Mouse (Mus musculus): ENCODE results near the gene Noa1. TPM values are rescaled to one million over a fixed set of nuclear protein-coding genes. Genes with fewer than 3 reads are reported as not detected.

Gene Noa1
- total RNA-seq, 2 experiments from 2014 or later, result 24.5 to 24.8 TPM

DNA sequence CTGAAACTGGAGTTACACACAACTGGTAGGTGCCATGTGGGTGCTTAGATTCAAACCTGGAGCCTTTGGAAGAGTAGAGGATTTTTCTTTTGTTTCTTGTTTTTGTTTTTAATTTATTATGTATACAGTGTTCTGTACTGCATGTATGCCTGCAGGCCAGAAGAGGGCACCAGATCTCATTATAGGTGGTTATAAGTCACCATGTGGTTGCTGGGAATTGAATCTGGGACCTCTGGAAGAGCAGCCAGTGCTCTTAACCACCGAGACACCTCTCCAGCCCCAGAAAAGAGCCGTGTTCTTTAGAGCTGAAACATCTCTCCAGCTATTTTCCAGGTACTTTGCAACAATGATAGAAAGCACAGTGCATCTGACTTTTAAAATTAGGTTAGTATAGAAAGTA lies 19.3 kb downstream of the Noa1 start:
- DNase-seq (ENCODE audit: low spot score in 2 of 2), result no peak

DNA sequence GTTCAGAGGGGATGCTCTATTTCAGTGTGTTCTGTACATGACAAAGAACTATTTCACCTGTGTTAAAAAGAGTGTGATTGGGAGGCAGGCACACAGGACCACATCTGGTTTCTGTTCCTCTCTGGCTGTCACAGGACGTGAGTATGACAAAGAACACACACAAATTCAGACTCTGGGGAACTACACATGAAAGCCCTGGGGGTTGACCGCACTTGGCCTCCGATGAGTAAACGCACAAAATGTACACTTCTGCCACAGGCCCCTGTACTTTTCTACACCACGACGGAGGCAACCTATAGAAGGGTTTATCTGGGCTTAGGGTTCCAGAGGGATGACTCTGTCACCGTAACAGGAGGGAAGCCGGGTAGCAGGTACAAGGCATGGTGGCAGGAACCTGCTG lies 20.2 kb downstream of the Noa1 start:
- no peak for DNase-seq (ENCODE audit: low spot score in 2 of 2)

DNA sequence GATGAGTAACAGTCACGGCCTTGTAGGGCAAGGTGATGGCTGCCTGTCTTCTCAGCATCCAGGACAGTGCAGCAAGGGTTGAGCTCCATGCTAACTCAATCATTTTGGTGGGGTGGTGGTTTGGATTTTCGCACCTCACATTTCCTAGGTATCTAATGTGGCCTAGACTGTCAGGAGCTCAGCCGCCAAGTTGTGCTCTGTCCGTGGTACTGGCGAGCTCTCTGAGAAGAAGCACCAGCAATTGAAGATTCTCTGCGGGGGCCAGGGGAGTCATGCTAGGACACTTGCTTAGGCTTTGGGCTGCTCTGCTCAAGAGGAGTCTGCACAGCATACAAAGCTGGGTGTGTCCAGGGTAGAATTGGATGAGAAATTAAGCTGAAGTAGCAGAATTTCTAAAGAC lies 22.0 kb downstream of the Noa1 start:
- DNase-seq (ENCODE audit: low spot score in 2 of 2), result no peak

DNA sequence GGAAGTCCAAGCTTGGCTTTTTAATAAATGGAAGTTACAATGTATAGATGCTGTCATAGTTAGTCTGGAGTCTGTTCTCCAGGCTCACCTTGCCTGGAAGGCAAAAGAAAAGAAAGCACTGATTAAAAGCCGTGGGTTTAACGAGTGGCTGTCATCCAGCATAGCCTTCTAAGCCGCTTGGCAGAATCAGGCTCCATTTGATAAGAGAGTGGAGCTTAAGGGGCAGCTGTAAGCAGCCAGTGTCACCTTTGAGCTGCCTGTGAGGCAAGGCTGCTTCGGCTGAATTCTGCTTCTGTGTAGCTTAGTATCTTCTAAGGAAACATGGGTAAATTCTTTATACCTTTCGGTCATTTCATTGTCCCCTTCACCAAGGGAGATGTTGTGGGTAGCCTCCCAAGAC lies 23.0 kb downstream of the Noa1 start:
- DNase-seq (ENCODE audit: low spot score in 2 of 2), result no peak

DNA sequence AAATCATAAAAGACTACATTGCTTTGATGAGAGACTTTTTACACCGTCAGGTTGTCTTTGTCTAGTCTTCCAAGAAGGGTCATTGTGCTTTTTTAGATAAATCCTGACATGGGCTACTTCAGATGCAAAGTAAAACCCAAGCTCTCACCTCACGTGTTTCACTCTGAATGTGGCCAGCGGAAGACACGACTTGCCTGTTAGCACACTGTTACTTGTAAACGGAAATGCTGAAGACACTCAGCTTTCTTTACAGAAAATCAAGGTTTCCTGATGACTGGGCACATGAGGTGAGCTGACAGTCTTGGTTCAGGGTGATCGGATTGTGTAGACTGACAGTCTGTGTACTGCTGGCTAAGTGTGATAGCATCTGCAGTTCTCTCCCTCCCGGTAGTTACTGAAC lies 24.2 kb downstream of the Noa1 start:
- no peak for DNase-seq (ENCODE audit: low spot score in 2 of 2)

DNA sequence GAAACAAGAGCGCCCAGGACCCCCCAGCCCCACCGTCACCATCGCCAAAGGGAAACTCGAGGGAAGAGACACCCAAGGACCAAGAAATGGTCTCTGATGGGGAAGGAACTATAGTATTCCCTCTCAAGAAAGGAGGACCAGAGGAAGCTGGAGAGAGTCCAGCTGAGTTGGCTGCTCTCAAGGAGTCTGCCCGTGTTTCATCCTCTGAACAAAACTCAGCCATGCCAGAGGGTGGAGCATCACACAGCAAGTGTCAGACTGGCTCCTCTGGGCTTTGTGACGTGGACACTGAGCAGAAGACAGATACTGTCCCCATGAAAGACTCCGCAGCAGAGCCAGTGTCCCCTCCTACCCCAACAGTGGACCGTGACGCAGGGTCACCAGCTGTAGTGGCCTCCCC lies 27.6 kb downstream of the Noa1 start:
- no peak for DNase-seq (ENCODE audit: low spot score in 2 of 2)

DNA sequence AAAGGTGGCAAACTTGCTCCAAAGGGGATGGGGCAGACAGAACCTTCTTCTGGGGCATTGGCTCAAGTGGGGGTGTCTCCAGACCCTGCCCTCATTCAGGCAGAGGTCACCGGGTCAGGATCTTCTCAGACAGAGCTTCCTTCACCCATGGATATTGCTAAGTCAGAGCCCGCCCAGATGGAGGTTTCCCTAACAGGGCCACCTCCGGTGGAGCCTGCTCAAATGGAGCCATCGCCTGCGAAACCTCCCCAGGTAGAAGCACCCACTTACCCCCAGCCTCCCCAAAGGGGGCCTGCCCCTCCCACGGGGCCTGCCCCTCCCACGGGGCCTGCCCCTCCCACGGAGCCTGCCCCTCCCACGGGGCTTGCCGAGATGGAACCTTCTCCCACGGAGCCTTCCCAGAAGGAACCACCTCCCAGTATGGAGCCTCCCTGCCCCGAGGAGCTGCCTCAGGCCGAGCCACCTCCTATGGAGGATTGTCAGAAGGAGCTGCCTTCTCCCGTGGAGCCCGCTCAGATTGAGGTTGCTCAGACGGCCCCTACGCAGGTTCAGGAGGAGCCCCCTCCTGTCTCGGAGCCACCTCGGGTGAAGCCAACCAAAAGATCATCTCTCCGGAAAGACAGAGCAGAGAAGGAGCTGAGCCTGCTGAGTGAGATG lies 28.2 kb downstream of the Noa1 start:
- DNase-seq (ENCODE audit: low spot score in 2 of 2), result no peak

DNA sequence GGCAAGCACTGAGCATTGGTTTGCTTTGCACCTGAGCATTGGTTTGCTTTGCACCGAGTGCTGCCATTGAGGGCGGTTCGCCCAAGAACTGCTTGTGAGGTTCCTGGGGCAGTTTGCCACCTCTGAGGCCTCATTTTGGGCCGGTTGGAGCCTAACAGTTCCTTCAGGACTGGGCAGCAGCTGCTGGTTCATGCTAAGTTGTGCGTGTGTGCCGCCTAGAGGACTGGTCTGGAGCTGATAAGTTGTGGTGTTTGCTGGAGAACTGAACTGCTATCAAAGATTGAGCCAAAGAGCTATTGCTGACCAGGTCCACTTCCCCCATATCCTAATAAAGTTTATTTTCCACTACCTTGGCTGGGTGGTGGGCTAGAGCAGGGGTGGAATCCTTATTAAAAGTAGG lies 32.7 kb downstream of the Noa1 start:
- DNase-seq (ENCODE audit: low spot score in 2 of 2), result no peak

DNA sequence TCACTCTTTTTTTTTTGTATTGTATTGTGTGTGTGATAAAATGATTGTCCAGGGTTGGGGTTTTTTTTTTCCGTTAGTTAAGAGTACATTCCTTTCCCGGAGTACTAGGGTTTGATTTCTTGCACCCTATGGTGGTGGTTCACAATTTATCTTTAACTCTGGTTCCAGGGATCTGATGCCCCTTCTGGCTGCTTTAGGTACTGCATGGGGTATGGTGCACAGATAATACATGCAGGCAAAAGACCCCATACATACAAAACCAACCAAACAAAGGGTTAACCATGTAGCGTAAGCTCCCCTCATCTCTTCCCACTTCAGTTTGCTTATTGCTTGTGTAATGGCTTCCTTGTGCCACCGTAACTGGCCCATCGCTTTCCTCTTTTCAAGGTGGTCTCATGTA lies 33.9 kb downstream of the Noa1 start:
- peak in 1 of 2 experiments; percentile 8 for DNase-seq (ENCODE audit: low spot score in 2 of 2)

DNA sequence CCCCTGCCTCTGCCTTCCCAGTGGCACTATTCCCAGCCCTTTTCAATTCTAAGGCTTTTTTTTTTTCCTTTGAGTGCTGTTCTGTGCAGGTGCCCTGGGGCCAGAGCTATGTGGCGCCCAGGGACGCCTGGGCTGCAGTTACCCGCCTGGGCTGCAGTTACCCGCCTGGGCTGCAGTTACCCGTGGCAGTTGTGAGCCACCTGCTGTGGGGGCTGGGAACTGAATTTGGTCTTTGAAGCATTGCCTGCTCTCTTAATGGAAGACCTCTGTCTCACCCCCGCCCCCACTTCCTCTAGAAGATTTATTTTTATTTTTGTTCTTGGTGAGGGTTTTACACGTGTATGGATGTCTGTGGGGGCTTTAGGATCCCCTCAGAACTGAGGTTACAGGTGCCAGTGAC lies 36.7 kb downstream of the Noa1 start:
- no peak for DNase-seq (ENCODE audit: low spot score in 2 of 2)

DNA sequence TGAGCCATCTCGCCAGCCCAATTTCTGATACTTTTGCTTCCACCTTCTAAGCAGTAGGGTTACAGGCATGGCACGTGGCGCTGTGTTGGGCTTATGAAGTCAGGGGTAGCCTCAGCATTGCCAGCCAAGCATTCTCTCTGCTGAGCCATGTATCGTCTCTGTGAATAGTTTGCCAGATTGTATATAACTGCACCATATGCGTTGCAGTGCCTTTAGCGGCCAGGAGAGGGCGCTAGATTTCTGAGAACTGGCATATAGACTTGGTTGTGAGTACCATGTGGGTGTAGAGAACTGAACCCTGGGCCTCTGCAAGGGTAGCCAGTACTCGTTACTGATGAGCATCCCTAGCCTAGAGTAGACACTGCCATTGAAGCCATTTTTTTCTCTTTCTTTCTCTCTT lies 40.5 kb downstream of the Noa1 start:
- DNase-seq (ENCODE audit: low spot score in 2 of 2), result no peak

DNA sequence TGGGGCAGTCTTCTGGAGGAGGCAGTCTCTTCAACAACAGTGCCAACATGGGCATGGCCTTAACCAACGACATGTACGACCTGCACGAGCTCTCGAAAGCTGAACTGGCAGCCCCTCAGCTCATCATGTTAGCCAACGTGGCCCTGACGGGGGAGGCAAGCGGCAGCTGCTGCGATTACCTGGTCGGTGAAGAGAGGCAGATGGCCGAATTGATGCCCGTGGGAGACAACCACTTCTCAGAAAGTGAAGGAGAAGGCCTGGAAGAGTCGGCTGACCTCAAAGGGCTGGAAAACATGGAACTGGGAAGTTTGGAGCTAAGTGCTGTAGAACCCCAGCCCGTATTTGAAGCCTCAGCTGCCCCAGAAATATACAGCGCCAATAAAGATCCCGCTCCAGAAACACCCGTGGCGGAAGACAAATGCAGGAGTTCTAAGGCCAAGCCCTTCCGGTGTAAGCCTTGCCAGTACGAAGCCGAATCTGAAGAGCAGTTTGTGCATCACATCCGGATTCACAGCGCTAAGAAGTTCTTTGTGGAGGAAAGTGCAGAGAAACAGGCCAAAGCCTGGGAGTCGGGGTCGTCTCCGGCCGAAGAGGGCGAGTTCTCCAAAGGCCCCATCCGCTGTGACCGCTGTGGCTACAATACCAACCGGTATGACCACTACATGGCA lies 41.8 kb downstream of the Noa1 start:
- no peak for DNase-seq (ENCODE audit: low spot score in 2 of 2)

DNA sequence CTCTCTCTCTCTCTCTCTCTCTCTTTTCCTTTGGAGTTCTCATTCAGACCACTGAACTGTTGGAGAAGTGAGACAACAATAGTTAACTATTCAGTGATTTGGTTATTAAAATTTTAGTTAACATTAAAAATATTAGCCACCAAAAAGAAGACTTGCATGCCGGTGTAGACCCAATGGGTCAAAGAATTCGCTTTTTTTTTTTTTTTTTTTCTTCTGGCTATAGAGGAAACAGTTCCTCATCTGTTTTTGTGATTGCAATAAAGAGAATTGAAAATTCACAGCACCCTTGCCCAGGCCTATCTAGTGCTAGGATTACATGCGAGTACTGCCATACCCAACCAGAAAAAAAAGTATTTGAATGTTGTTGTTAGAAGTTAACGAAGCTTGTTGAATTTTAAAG lies 42.4 kb downstream of the Noa1 start:
- DNase-seq (ENCODE audit: low spot score in 2 of 2), result no peak

DNA sequence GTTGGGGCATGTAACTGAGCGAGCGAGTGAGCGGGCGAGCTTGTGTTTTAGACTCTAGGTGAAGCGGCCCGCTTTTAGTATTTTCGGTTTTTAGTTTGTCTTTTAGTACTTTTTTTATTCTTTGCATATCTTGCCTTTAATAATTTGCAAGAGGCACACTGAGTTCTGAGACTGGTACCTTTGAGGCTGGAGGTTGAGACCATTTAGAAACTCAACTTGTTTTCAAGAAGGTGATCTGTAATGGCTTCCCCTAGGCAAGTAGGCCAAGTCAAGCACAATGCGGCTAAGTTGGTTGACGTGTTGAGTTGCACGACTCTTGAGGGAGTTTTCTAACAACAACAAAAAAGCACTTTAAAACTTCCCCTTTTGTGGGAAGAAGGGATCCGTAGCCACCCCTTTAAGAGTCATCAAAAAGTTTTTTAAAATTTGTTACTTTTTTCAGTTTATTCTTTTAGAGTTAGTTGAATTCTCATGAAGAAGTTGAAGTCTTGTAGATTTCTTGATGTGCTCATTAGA lies 42.9 kb downstream of the Noa1 start:
- no peak for DNase-seq (ENCODE audit: low spot score in 2 of 2)

DNA sequence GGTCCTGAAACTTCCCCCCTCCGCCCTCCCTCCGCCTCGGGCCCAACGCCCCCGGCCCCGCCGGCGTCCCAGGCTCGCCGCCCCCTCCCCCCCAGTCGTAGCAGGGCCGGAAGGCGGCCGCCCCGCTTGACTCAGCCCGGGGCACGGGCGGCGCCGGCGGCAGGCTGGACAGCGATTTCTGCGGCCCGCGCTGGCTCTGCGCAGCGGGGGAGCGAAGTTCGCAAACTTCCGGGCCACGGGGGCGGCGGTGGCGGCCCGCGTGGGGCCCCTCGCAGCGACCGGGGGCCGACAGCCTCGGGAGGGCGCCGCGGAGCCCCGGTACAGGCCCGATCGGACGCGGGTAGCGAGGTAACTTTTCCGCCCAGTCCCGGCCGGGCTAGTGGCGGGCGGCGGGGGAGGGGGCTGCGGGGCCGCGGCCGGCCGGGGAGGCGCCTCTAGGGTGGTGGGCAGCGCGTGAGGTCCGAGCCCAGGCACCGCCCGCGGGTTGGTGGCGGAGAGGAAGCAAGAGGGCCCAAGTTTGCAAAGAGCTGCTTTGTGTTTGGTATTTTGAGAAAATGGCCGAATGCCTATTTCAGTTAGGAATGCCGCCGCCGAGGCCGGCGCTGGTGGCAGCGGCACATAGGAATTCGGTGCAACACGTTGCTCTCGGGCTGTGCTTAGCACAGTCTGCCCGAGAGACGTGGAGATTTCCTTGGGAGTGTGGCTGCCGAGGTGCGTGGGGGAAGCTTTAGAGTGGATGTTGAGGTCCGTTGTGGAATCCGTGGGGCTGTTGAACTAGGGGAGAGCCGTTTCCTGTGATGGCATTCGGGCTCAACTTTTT lies 43.6 kb downstream of the Noa1 start:
- peak in 1 of 2 experiments; percentile 50 for DNase-seq (ENCODE audit: low spot score in 2 of 2)

DNA sequence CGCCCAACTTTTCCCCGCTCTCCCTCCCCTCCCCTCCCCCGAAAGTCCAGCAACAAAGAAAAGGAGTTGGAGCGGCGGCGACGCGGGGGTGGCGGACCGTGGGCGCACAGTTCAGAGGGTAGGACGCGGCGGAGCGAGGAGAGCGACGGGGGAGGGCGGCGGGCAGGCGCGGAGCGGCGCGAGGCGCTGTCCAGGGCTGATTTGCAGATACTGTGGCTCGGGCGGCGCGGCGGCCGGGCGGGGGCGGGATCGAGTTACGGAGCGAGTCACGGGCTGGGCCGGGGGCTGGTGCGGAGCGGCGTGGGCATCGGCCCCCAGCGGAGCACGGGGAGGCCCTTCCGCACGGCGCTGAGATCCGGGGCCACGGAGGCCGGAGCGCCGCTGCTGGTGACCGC lies 44.2 kb downstream of the Noa1 start:
- DNase-seq (ENCODE audit: low spot score in 2 of 2), result peak in 1 of 2 experiments; percentile 44

DNA sequence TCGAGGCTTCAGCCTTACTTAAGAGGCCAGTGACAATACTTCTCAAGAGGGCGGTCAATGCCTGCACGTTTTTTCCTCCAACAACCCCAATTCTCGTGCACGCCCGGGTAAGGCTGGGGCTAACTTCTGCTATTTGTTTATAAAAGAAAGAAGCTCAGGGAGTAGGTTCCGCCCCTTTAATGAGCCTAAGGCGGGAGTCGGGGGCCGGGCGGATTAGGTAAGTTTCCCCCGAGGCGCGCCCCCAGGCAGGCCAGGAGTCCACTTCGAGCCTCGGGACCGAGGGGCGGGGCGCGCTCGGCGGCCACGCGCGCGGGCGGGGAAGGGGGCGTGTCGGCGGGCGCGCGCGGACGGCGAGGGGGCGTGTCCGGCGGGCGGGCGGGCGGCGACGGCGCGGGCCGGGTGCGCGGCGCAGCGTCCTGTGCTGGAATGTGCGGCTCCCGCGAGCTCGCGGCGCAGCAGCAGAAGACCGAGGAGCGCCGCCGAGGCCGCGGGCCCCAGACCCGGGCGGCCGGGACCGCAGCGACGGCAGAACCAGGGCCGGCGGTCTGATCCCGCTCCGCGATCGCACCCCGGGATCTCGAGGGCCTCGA lies 44.7 kb downstream of the Noa1 start, which contains the start of gene Rest:
Gene Rest (plus strand): TSS at position 411 of the 590 bp plus-strand sequence.
- DNase-seq (ENCODE audit: low spot score in 2 of 2), result peak in 1 of 2 experiments; percentile 51

DNA sequence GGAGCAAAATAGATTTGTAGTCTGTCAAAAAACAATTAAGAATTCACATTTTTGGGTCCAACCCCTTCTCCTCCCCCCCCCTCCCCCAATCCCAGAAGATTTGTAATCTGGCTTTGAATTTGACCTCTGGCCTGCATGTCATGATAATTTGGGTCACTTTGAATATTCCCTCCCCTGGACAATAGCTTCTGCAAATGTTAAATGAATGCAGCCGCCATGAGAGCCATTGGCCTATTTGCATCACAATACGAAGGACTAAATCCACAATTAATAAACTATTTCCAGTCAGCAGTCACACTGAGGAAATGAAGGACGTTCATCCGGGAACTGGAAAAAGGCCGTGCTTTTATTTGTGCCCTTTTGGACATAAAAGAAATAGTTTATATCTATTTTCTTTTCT lies 47.8 kb downstream of the Noa1 start:
- no peak for DNase-seq (ENCODE audit: low spot score in 2 of 2)

DNA sequence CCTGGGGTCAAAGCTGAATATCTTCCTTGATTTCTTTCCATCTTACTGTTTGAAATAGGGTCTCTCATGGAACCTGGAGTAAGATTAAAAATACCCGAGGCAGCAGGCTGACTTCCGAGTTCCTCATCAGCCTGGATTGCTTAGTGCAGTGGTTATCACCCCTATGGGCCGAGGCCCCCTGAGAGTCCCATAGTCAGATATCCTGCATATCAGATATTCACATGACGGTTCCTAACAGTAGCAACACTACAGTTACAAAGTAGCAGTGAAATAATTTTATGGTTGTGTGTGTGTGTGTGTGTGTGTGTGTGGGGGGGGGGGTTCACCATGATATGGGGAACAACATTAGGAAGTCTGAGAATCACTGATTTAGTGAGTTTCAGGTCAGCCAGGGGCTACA lies 48.7 kb downstream of the Noa1 start:
- no peak for DNase-seq (ENCODE audit: low spot score in 2 of 2)

DNA sequence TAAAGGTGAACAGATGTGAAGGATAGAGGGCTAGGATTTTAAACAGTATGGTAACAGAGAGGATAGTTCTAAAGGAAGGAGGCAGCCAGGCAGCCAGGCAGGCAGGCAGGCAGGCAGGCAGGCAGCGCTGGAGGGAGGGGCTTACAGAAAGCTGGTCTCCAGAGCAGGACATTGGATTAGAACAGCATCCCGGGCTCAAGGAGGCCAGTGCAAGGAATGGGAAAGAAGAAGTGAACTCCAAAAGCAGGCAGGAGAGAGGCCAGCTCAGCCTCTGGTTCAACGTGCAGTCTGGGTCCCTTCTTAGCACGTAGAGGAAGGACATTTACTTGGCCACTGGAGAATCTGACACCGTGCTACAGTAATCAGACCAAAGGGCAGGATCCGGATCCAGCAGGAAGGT lies 49.7 kb downstream of the Noa1 start:
- DNase-seq (ENCODE audit: low spot score in 2 of 2), result no peak

DNA sequence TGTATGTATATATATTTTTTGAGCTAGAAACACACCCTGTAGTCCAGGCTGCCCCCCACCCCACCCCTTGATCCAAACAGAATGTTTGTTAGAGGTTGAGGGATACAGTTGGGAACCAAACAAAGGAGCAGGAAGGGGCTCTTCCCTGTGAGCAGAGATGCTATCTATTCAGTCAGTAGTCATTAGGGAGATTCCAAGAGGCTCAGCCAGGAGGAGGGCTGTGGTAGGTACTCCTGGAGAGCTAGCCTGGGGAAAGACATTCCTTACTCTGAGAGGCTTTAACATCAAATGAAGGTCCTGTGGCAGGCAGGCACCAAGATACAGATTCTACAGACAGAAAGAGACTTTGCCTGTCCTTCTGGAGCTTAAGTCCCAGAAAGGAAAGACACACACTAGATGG lies 50.6 kb downstream of the Noa1 start:
- no peak for DNase-seq (ENCODE audit: low spot score in 2 of 2)

DNA sequence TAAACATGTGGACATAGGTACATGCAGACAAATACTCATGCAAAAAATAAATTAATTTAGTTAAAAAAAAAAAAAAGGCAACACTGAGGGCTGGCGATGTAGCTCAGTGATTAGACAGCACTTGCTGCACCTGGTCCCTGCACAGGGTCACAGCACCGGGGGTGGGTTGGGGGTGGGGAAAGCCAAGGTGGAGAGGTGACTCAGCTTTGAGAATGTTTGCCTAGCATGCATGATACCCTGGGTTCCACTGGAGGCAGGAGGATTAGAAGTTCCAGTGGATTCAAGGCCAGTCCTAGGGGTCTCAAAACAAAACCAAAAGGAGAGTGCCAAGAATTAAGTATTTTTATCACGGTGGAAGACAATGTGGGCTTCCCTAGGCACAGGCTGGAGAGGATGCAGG lies 52.3 kb downstream of the Noa1 start:
- no peak for DNase-seq (ENCODE audit: low spot score in 2 of 2)

Data from layer of hippocampus, adult 18-20 months (tissue).